Mouse (Mus musculus) cerebellum, adult 2 months (tissue): ENCODE measurements around the gene Il5ra.

Experiments used
- CTCF ChIP-seq: fragments of 200-500 bp; IDR thresholded peaks from 2 replicates; pipeline ENCODE4 v1.5.1; 2011; ENCODE audit warnings: low read depth, mild to moderate bottlenecking, control low read depth, low read length, moderate library complexity, borderline replicate concordance; ENCODE audit not compliant: insufficient read depth
- POLR2A ChIP-seq: fragments of 200-500 bp; IDR thresholded peaks from 2 replicates; pipeline ENCODE4 v1.6.1; 2011; ENCODE audit warnings: low read length, control low read depth, borderline replicate concordance; ENCODE audit not compliant: insufficient read depth

DNA sequence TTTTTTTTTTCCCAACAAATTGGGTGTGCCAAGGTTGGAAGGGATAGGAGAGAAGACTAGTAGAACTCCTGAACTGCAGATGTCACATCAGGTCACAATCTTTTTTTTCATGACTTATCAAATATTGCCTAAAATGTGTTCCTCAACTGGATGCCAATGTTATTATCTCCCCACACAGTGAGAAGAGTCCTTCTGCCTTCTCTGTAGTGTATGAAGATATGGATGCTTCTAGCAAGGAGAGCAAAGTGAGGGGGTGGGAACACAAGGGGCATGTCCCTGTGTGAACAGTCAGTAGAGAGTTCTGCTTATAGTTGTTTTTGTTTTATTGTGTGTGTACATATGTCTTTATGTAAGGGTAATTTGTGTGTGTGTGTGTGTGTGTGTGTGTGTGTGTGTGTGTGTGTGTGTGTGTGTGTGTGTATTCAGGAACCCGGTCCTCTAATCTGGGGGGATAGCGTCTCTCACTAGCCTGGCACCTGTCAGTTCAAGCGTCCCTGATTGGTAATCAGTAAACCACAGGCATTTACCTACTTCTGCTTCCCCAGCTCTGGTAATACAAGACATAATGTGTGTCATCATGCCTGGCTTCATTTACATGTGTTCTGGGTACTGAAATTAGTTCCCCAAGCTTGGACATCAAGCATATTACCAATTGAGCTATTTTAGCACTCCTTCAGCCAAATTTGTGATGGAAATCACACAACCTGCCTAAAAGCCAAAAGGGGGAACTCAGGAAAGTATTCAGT lies 11.8 kb upstream of the Il5ra start:
- no peak for TF ChIP-seq CTCF
- TF ChIP-seq POLR2A: no peak
